Mouse (Mus musculus): Measurements from ENCODE around the gene Pop7. TPM values are rescaled to one million over a fixed set of nuclear protein-coding genes. Genes with fewer than 3 reads are reported as not detected.

Pop7 gene
- polyA plus RNA-seq, 1 experiment from 2014 or later = 80.5 TPM

DNA sequence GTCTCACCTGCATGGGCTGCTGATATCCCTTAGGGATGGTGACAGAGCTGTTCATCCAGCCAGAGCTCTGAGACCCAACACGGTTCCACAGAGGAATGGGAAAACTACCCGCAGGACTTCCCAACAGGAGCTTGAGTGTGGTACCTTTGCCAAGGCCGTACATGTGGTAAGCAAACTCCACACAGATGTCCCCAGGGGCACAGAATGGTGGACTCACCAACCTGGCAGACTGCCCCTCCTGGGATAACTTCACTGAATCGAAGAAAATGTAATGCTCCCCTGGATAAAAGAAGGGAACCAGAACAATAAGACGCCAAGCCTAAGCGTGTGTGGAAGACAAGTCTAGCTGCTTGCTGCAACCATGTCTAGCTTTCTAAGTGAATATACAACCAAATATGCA, 35.4 kb downstream of the Pop7 start:
- ATAC-seq = no peak
- 94% methylated on average over 6 of the region's 6 CpGs for WGBS
- no peaks in the 10 kb centered on the region for H3K4me1 ChIP-seq (ENCODE audit: control insufficient read depth, insufficient read depth, low read length)
- H3K27ac ChIP-seq (ENCODE audit: low read length) = no peak overlapping the region
- no peaks in the 10 kb centered on the region for H3K27me3 ChIP-seq (ENCODE audit: control insufficient read depth, insufficient read depth, low read depth, low read length)
- H3K9me3 ChIP-seq (replicated peaks; ENCODE audit: control insufficient read depth, low read length, poor library complexity, severe bottlenecking) = no peaks in the 10 kb centered on the region
- H3K4me3 ChIP-seq (ENCODE audit: low read depth, low read length) = no peak overlapping the region
- no peak overlapping the region for H3K9ac ChIP-seq (ENCODE audit: low read depth, low read length)
- no peaks in the 10 kb centered on the region for H3K36me3 ChIP-seq (ENCODE audit: control insufficient read depth, insufficient read depth, low read length)
- no peak overlapping the region for H3K4me2 ChIP-seq (ENCODE audit: low read length)

DNA sequence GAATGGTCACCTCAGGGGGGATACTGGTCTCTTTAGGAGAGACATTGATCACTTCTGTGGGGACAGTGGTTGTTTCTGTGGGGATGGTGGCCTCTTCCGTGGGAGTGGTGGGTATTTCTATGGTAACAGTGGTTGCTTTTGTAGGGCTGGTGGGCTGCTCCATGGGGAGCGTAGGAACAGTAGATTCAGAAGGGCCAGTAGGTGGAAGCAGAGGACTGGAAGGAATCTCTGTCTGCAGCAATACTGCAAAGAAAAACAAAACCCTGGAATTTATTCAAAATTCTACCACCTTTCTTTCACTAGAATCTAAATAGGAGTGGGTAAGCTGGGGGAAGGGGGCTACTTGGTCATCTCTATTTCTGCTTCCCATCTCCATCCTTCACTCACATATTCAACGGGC, 37.3 kb downstream of the Pop7 start:
- WGBS = 50% methylated on average over 3 of the region's 3 CpGs
- Histone ChIP-seq H3K27me3 (ENCODE audit: control insufficient read depth, insufficient read depth, low read depth, low read length) (no peaks in the 10 kb centered on the region), H3K36me3 (ENCODE audit: control insufficient read depth, insufficient read depth, low read length) (no peaks in the 10 kb centered on the region), H3K4me2 (ENCODE audit: low read length) (no peak overlapping the region), H3K4me1 (ENCODE audit: control insufficient read depth, insufficient read depth, low read length) (no peaks in the 10 kb centered on the region), H3K9me3 (replicated peaks; ENCODE audit: control insufficient read depth, low read length, poor library complexity, severe bottlenecking) (no peaks in the 10 kb centered on the region), H3K4me3 (ENCODE audit: low read depth, low read length) (no peak overlapping the region), H3K9ac (ENCODE audit: low read depth, low read length) (no peak overlapping the region), H3K27ac (ENCODE audit: low read length) (no peak overlapping the region)
- no peak for ATAC-seq

DNA sequence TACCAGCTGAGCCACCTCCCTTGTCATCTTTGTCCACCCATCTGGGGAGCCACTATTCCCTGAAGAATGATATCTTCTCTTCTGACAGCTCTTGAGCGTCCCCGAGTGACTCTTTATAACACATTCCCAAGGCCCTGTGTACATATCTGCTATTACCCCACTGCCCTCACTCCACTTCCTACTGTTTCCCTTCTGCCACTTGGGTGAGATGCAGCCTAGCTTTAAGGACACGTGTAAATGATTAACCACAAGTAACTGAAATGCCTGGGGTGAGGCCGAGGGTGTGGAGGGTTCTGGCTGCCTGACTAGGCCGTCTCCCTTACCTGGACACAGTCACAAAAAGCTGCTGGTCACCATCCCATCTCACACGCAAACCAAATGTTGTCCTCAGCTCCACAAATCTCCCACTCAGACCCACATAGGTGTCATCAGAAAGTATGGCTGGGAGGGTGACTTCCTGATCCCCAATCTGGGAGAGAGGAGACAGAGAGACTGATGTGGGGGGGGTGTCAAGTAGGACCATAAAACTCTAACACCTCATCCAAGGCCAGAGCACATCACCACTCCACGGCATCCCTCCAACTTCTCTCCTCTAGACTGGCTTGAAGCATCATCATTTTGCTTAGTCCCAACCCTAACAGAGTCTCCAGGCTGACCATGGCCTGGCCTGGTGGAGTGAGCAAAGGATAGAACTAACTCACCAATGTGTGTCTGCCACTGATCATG, 46.3 kb downstream of the Pop7 start:
- WGBS = 71% methylated on average over 7 of the region's 7 CpGs
- no peak overlapping the region for H3K9ac ChIP-seq (ENCODE audit: low read depth, low read length)

DNA sequence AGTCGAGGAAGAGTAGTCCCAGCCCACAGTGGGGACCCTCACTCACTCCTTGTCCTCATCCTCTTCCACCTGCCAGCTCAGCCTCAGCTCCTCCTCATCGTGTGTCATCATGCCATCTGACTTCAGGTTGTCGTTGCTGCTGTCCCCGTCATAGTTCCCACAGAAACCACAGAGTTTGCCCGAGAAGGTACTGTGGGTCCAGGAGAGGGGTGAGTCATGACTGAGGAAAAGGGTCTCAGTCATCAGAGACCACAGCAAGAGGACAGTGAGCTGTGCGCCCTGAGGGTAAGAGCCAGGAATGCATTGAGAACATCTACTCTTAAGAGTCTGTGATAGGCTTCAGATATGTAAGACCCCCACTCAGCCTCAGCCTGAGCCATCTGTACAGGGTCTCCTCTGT, 47.1 kb downstream of the Pop7 start:
- ATAC-seq = no peak
- Histone ChIP-seq H3K4me3 (ENCODE audit: low read depth, low read length) (no peak overlapping the region), H3K27ac (ENCODE audit: low read length) (no peak overlapping the region), H3K27me3 (ENCODE audit: control insufficient read depth, insufficient read depth, low read depth, low read length) (no peaks in the 10 kb centered on the region), H3K36me3 (ENCODE audit: control insufficient read depth, insufficient read depth, low read length) (no peaks in the 10 kb centered on the region), H3K9me3 (replicated peaks; ENCODE audit: control insufficient read depth, low read length, poor library complexity, severe bottlenecking) (no peaks in the 10 kb centered on the region), H3K9ac (ENCODE audit: low read depth, low read length) (no peak overlapping the region), H3K4me2 (ENCODE audit: low read length) (no peak overlapping the region), H3K4me1 (ENCODE audit: control insufficient read depth, insufficient read depth, low read length) (no peaks in the 10 kb centered on the region)
- WGBS = 86% methylated on average over 6 of the region's 6 CpGs

More for the DNA sequence above, 46.3 kb downstream of the Pop7 start:
- ATAC-seq = no peak
- Histone ChIP-seq H3K27me3 (ENCODE audit: control insufficient read depth, insufficient read depth, low read depth, low read length) (no peaks in the 10 kb centered on the region), H3K4me1 (ENCODE audit: control insufficient read depth, insufficient read depth, low read length) (no peaks in the 10 kb centered on the region), H3K4me3 (ENCODE audit: low read depth, low read length) (no peak overlapping the region), H3K27ac (ENCODE audit: low read length) (no peak overlapping the region), H3K36me3 (ENCODE audit: control insufficient read depth, insufficient read depth, low read length) (no peaks in the 10 kb centered on the region), H3K9me3 (replicated peaks; ENCODE audit: control insufficient read depth, low read length, poor library complexity, severe bottlenecking) (no peaks in the 10 kb centered on the region), H3K4me2 (ENCODE audit: low read length) (no peak overlapping the region)

Small RNA genes lying within 50 kb of the gene (microRNA-seq; reads per million reads assigned to microRNA genes)
- gene Mir6418 = 1.6 reads per million

Other genes with a start within 250 kb of the Pop7 start
- gene Ache, start 215.0 kb downstream of the Pop7 start, polyA plus RNA-seq (2015; fragmentation: Nextera tagmentation; extraction: Ambion mirVana) = 46.5 and 65.9 TPM in 2 replicates
- 18.4 and 20.9 TPM in 2 replicates for gene Ufsp1, start 207.9 kb downstream of the Pop7 start, polyA plus RNA-seq (2015; fragmentation: Nextera tagmentation; extraction: Ambion mirVana)
- 97.2 and 103 TPM in 2 replicates for gene Srrt, start 194.8 kb downstream of the Pop7 start, polyA plus RNA-seq (2015; fragmentation: Nextera tagmentation; extraction: Ambion mirVana)
- gene Trip6, start 188.1 kb downstream of the Pop7 start, polyA plus RNA-seq (2015; fragmentation: Nextera tagmentation; extraction: Ambion mirVana) = 13.1 TPM in 2 replicates
- 26.8 and 27.3 TPM in 2 replicates for gene Slc12a9, start 168.9 kb downstream of the Pop7 start, polyA plus RNA-seq (2015; fragmentation: Nextera tagmentation; extraction: Ambion mirVana)
- 4.8 and 6.0 TPM in 2 replicates for gene Ephb4, start 152.4 kb downstream of the Pop7 start, polyA plus RNA-seq (2015; fragmentation: Nextera tagmentation; extraction: Ambion mirVana)
- 0.12 and 0.18 TPM in 2 replicates for gene Zan, start 25.5 kb downstream of the Pop7 start, polyA plus RNA-seq (2015; fragmentation: Nextera tagmentation; extraction: Ambion mirVana)
- gene Gigyf1, start 16.0 kb upstream of the Pop7 start, polyA plus RNA-seq (2015; fragmentation: Nextera tagmentation; extraction: Ambion mirVana) = 19.3 and 19.4 TPM in 2 replicates
- not detected in 2 replicates for gene Epo, start 30.7 kb upstream of the Pop7 start, polyA plus RNA-seq (2015; fragmentation: Nextera tagmentation; extraction: Ambion mirVana)
- 496 and 512 TPM in 2 replicates for gene Gnb2, start 31.0 kb upstream of the Pop7 start, polyA plus RNA-seq (2015; fragmentation: Nextera tagmentation; extraction: Ambion mirVana)
- 307 and 326 TPM in 2 replicates for gene Actl6b, start 51.0 kb upstream of the Pop7 start, polyA plus RNA-seq (2015; fragmentation: Nextera tagmentation; extraction: Ambion mirVana)
- 7.8 and 10.1 TPM in 2 replicates for gene Tfr2, start 67.3 kb upstream of the Pop7 start, polyA plus RNA-seq (2015; fragmentation: Nextera tagmentation; extraction: Ambion mirVana)
- gene Mospd3, start 98.5 kb upstream of the Pop7 start, polyA plus RNA-seq (2015; fragmentation: Nextera tagmentation; extraction: Ambion mirVana) = 57.2 and 60.9 TPM in 2 replicates
- 11.9 and 13.3 TPM in 2 replicates for gene Pcolce, start 111.3 kb upstream of the Pop7 start, polyA plus RNA-seq (2015; fragmentation: Nextera tagmentation; extraction: Ambion mirVana)
- gene Fbxo24, start 126.5 kb upstream of the Pop7 start, polyA plus RNA-seq (2015; fragmentation: Nextera tagmentation; extraction: Ambion mirVana) = 0.11 and 0.12 TPM in 2 replicates
- 18.8 and 19.2 TPM in 2 replicates for gene Lrch4, start 126.6 kb upstream of the Pop7 start, polyA plus RNA-seq (2015; fragmentation: Nextera tagmentation; extraction: Ambion mirVana)
- 8.2 and 9.2 TPM in 2 replicates for gene Gm20605, start 126.7 kb upstream of the Pop7 start, polyA plus RNA-seq (2015; fragmentation: Nextera tagmentation; extraction: Ambion mirVana)
- gene Sap25, start 138.8 kb upstream of the Pop7 start, polyA plus RNA-seq (2015; fragmentation: Nextera tagmentation; extraction: Ambion mirVana) = 5.9 and 6.7 TPM in 2 replicates
- gene Irs3, start 143.2 kb upstream of the Pop7 start, polyA plus RNA-seq (2015; fragmentation: Nextera tagmentation; extraction: Ambion mirVana) = 0.15 and 0.16 TPM in 2 replicates
- gene Agfg2, start 182.2 kb upstream of the Pop7 start, polyA plus RNA-seq (2015; fragmentation: Nextera tagmentation; extraction: Ambion mirVana) = 15.8 and 20.4 TPM in 2 replicates
- 67.2 and 67.5 TPM in 2 replicates for gene Nyap1, start 239.1 kb upstream of the Pop7 start, polyA plus RNA-seq (2015; fragmentation: Nextera tagmentation; extraction: Ambion mirVana)
- 55.4 and 74.1 TPM in 2 replicates for gene Tsc22d4, start 243.2 kb upstream of the Pop7 start, polyA plus RNA-seq (2015; fragmentation: Nextera tagmentation; extraction: Ambion mirVana)

Data from midbrain, embryonic 16.5 days (tissue).